Mouse (Mus musculus): ENCODE data around the gene Tex52.

GRCm38 (mm10) chr6:128408544-128409125, 33.4 kb downstream of the Tex52 start:
- TF ChIP-seq CTCF (IDR thresholded peaks at IDR 0.05; ENCODE audit: extremely low read depth, insufficient read depth, insufficient read length, insufficient replicate concordance) (no peak), POLR2A (IDR thresholded peaks at IDR 0.05; ENCODE audit: low read depth, low read length) (no peak)

Measured in spleen, adult 2 months (tissue).